Mouse (Mus musculus) stomach, embryonic 14.5 days (tissue): ENCODE measurements around the gene Tmco4. TPM values are rescaled to one million over a fixed set of nuclear protein-coding genes. Genes with fewer than 3 reads are reported as not detected.
"Not testable (repeated sequence)": the region's sequence is repeated elsewhere in the genome, so short reads cannot be mapped to it uniquely, and the experiment has no call there.

ENCODE experiments used
- ATAC-seq: fragments of 200-750 bp; cut with Nextera tagmentation; 2 replicates; pipeline ENCODE4 v1.8.0; 2017; ENCODE audit warnings: low read depth, moderate TSS enrichment; ENCODE audit not compliant: insufficient number of reproducible peaks, insufficient read depth, low FRiP score
- H3K27ac ChIP-seq: fragments of 300-500 bp; sonication (generic); 2 replicates; pipeline ENCODE4 v1.5.1; 2014; ENCODE audit warnings: mild to moderate bottlenecking, low read length, moderate library complexity, mixed read lengths
- H3K27me3 ChIP-seq: fragments of 300-500 bp; sonication (generic); 2 replicates; pipeline ENCODE4 v1.6.1; 2014; ENCODE audit warnings: low read length, control low read depth, mixed read lengths; ENCODE audit not compliant: control insufficient read depth, insufficient read depth
- H3K36me3 ChIP-seq: fragments of 300-500 bp; sonication (generic); 2 replicates; pipeline ENCODE4 v1.6.1; 2014; ENCODE audit warnings: mild to moderate bottlenecking, control low read depth, low read length, moderate library complexity, mixed read lengths; ENCODE audit not compliant: control insufficient read depth, insufficient read depth
- H3K4me1 ChIP-seq: fragments of 300-500 bp; sonication (generic); 2 replicates; pipeline ENCODE4 v1.6.1; 2014; ENCODE audit warnings: low read length, control low read depth, mixed read lengths; ENCODE audit not compliant: control insufficient read depth, insufficient read depth
- H3K4me2 ChIP-seq: fragments of 300-500 bp; sonication (generic); replicated peaks from 2 replicates; pipeline ENCODE4 v1.6.1; 2014; ENCODE audit warnings: low read depth, low read length, control low read depth
- H3K4me3 ChIP-seq: fragments of 300-500 bp; sonication (generic); 2 replicates; pipeline ENCODE4 v1.5.1; 2014; ENCODE audit warnings: low read depth, low read length, control low read depth
- H3K9ac ChIP-seq: fragments of 300-500 bp; sonication (generic); replicated peaks from 2 replicates; pipeline ENCODE4 v1.6.1; 2014; ENCODE audit warnings: low read depth, mild to moderate bottlenecking, control low read depth, low read length, moderate library complexity, mixed read lengths
- H3K9me3 ChIP-seq: fragments of 300-500 bp; sonication (generic); 2 replicates; pipeline ENCODE4 v1.6.1; 2016; ENCODE audit warnings: low read depth, low read length, control low read depth; ENCODE audit not compliant: control insufficient read depth
- WGBS: fragments of 180-500 bp; shearing (Covaris S2); extraction: QIAGEN DNeasy Blood & Tissue Kit; methylation state at CpG from one replicate; pipeline ENCODE4 v1.1.7; 2014; 5-methylcytosine and 5-hydroxymethylcytosine counted together
- polyA plus RNA-seq: library from polyadenylated mRNA; unstranded; fragments of >200 nt; fragmentation: Nextera tagmentation; extraction: Ambion mirVana; gene quantifications from 2 replicates; pipeline ENCODE4 v1.2.1, GENCODE M21; 2014

The Tmco4 gene
- polyA plus RNA-seq, 1 experiment from 2014 or later: 6.6 TPM

- H3K4me1 ChIP-seq: peaks cover 13% of the 10 kb centered on the region; the same call in 1 of the 2 replicates
- no peak overlapping the region for H3K9ac ChIP-seq
- no peaks in the 10 kb centered on the region for H3K36me3 ChIP-seq
- H3K9me3 ChIP-seq: no peaks in the 10 kb centered on the region
- no peaks in the 10 kb centered on the region for H3K27me3 ChIP-seq
- no peak for ATAC-seq
- H3K4me3 ChIP-seq: no peak overlapping the region
- H3K4me2 ChIP-seq: no peak overlapping the region
- WGBS: 49% methylated on average over 16 of the region's 16 CpGs
- H3K27ac ChIP-seq: no peak overlapping the region
These were observed 3.7 kb upstream of the Tmco4 start for GRCm38 (mm10) chr4:138968772-138969556.

- 43% methylated on average over 9 of the region's 9 CpGs for WGBS
- no peaks in the 10 kb centered on the region for H3K36me3 ChIP-seq
- no peaks in the 10 kb centered on the region for H3K27me3 ChIP-seq
- H3K4me2 ChIP-seq: no peak overlapping the region
- H3K9me3 ChIP-seq: no peaks in the 10 kb centered on the region
- no peak overlapping the region for H3K9ac ChIP-seq
- ATAC-seq: no peak
- H3K4me3 ChIP-seq: no peak overlapping the region
- H3K4me1 ChIP-seq: peaks cover 13% of the 10 kb centered on the region; the same call in 1 of the 2 replicates
- no peak overlapping the region for H3K27ac ChIP-seq
These were observed 3.0 kb upstream of the Tmco4 start for GRCm38 (mm10) chr4:138969736-138970135.

- Histone ChIP-seq H3K27ac (no peak overlapping the region), H3K9ac (no peak overlapping the region), H3K4me3 (no peak overlapping the region), H3K27me3 (no peaks in the 10 kb centered on the region), H3K36me3 (no peaks in the 10 kb centered on the region), H3K9me3 (no peaks in the 10 kb centered on the region), H3K4me1 (peaks cover 13% of the 10 kb centered on the region; the same call in 1 of the 2 replicates), H3K4me2 (no peak overlapping the region)
- ATAC-seq: no peak
- WGBS: 85% methylated on average over 6 of the region's 6 CpGs
These were observed 1.3 kb upstream of the Tmco4 start for GRCm38 (mm10) chr4:138971371-138971770.

- Histone ChIP-seq H3K9ac (peak overlapping the region; percentile 88), H3K27ac (peak overlapping the region; percentile 91), H3K4me3 (peak overlapping the region; percentile 68), H3K27me3 (no peaks in the 10 kb centered on the region), H3K4me1 (peaks cover 13% of the 10 kb centered on the region; the same call in 1 of the 2 replicates), H3K36me3 (no peaks in the 10 kb centered on the region), H3K4me2 (peak overlapping the region; percentile 90), H3K9me3 (no peaks in the 10 kb centered on the region)
- peak; percentile 29; the same call in 1 of the 2 replicates for ATAC-seq
- WGBS: 18% methylated on average over 20 of the region's 20 CpGs
These were observed 405 bp upstream of the Tmco4 start for GRCm38 (mm10) chr4:138972139-138972826.

- peak overlapping the region; percentile 90 for H3K4me2 ChIP-seq
- WGBS: 56% methylated on average over 3 of the region's 3 CpGs
- H3K27ac ChIP-seq: peak overlapping the region; percentile 11; the same call in 1 of the 2 replicates
- H3K36me3 ChIP-seq: no peaks in the 10 kb centered on the region
- H3K9me3 ChIP-seq: no peaks in the 10 kb centered on the region
- H3K4me1 ChIP-seq: peaks cover 13% of the 10 kb centered on the region; the same call in 1 of the 2 replicates
- peak overlapping the region; percentile 68 for H3K4me3 ChIP-seq
- peak; percentile 4; the same call in 1 of the 2 replicates for ATAC-seq
- H3K27me3 ChIP-seq: no peaks in the 10 kb centered on the region
- H3K9ac ChIP-seq: peak overlapping the region; percentile 88; the same call in 1 of the 2 replicates
These were observed 1.0 kb downstream of the Tmco4 start for GRCm38 (mm10) chr4:138973719-138974115.

- H3K27ac ChIP-seq, H3K9ac ChIP-seq, H3K4me2 ChIP-seq, H3K9me3 ChIP-seq, H3K27me3 ChIP-seq, H3K36me3 ChIP-seq, H3K4me3 ChIP-seq, ATAC-seq: not testable (repeated sequence)
- peaks cover 13% of the 10 kb centered on the region; the same call in 1 of the 2 replicates for H3K4me1 ChIP-seq
- 86% methylated on average over 2 of the region's 2 CpGs for WGBS
These were observed 1.9 kb downstream of the Tmco4 start for GRCm38 (mm10) chr4:138974540-138974939.

- no peaks in the 10 kb centered on the region for H3K27me3 ChIP-seq
- no peak overlapping the region for H3K27ac ChIP-seq
- H3K36me3 ChIP-seq: no peaks in the 10 kb centered on the region
- WGBS: 38% methylated on average over 3 of the region's 3 CpGs
- H3K4me2 ChIP-seq: no peak overlapping the region
- no peak for ATAC-seq
- no peak overlapping the region for H3K9ac ChIP-seq
- H3K9me3 ChIP-seq: no peaks in the 10 kb centered on the region
- peaks cover 9% of the 10 kb centered on the region; the same call in 1 of the 2 replicates for H3K4me1 ChIP-seq
- no peak overlapping the region for H3K4me3 ChIP-seq
These were observed 2.5 kb downstream of the Tmco4 start for GRCm38 (mm10) chr4:138975194-138975593.

GRCm38 (mm10) chr4:138976046-138976445 lies 3.4 kb downstream of the Tmco4 start:
- H3K4me1 ChIP-seq: peaks cover 9% of the 10 kb centered on the region; the same call in 1 of the 2 replicates
- H3K36me3 ChIP-seq: no peaks in the 10 kb centered on the region
- ATAC-seq: no peak
- 47% methylated on average over 6 of the region's 6 CpGs for WGBS
- no peak overlapping the region for H3K4me2 ChIP-seq
- no peak overlapping the region for H3K27ac ChIP-seq
- H3K9ac ChIP-seq: no peak overlapping the region
- no peaks in the 10 kb centered on the region for H3K27me3 ChIP-seq
- no peak overlapping the region for H3K4me3 ChIP-seq
- H3K9me3 ChIP-seq: no peaks in the 10 kb centered on the region
